Mouse (Mus musculus): ENCODE data around the gene Gm42791.

DNA sequence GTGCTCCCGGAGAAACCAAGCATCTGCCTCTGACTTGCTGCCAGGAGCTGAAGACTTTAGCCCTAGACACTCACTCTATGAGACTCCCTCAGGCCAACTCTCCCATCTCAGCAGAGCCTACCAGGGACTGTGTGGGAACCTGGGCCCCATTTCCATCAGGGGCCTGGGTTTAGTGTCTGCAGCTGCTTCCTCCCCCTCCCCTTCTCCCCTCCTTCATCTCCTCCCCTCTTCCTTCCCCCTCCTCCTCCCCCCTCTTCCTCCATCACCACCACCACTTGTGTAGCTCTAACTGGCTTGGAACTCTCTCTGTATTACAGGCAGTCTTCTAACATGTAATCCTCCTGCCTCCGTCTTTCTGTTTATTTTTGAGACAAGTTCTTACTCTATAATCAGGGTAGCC is 35.2 kb upstream of the Gm42791 start:
- TF ChIP-seq CTCF (IDR thresholded peaks at IDR 0.05; ENCODE audit: low read depth, low read length): no peak
- no peak for TF ChIP-seq POLR2A (IDR thresholded peaks at IDR 0.05; ENCODE audit: borderline replicate concordance, low read depth, low read length)
